Mouse (Mus musculus): ENCODE results near the gene Hes3. TPM values are rescaled to one million over a fixed set of nuclear protein-coding genes. Genes with fewer than 3 reads are reported as not detected.

Gene Hes3
- polyA plus RNA-seq, 1 experiment from 2014 or later: 0.53 TPM

DNA sequence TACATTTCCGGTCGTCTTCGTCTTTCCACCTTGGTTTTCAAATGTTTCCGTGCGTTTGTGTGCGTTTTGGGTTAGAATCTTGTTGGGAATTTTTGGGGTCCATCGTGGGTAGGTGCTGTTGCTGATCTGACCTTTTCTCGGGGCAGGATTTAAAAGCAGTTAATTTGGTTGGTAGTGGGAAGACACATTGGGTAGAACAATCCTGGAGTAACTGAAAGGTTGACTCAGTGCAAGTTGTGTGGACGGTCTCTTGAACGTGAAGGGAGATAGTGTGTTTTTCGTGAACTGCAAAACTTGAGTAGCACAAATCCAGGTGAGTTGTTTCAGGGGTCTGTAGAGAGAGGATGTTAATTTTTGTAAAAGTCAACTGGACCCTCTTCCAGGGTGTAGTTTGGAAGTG lies 35.1 kb upstream of the Hes3 start:
- H3K4me2 ChIP-seq (ENCODE audit: low read depth, low read length, severe bottlenecking): peak overlapping the region; percentile 95
- peak overlapping the region; percentile 90 for H3K9ac ChIP-seq (ENCODE audit: low read length)
- ATAC-seq (replicated peaks; ENCODE audit: low FRiP score) (no peak), DNase-seq (ENCODE audit: low spot score) (no peak)
- H3K9me3 ChIP-seq (ENCODE audit: control insufficient read depth, low read length): no peaks in the 10 kb centered on the region
- no peak overlapping the region for H3K27ac ChIP-seq (ENCODE audit: low read depth, low read length)
- peaks cover 4% of the 10 kb centered on the region; the same call in 1 of the 2 replicates for H3K4me1 ChIP-seq (replicated peaks; ENCODE audit: control insufficient read depth, insufficient read depth, low read length)
- peaks cover 2% of the 10 kb centered on the region; the same call in 1 of the 2 replicates for H3K36me3 ChIP-seq (ENCODE audit: control insufficient read depth, insufficient read depth, low read length)
- WGBS: under 1% methylated on average over 11 of the region's 11 CpGs
- peak overlapping the region; percentile 72 for H3K4me3 ChIP-seq (ENCODE audit: low read depth, low read length)
- H3K27me3 ChIP-seq (ENCODE audit: control insufficient read depth, insufficient read depth, low read length): no peaks in the 10 kb centered on the region

DNA sequence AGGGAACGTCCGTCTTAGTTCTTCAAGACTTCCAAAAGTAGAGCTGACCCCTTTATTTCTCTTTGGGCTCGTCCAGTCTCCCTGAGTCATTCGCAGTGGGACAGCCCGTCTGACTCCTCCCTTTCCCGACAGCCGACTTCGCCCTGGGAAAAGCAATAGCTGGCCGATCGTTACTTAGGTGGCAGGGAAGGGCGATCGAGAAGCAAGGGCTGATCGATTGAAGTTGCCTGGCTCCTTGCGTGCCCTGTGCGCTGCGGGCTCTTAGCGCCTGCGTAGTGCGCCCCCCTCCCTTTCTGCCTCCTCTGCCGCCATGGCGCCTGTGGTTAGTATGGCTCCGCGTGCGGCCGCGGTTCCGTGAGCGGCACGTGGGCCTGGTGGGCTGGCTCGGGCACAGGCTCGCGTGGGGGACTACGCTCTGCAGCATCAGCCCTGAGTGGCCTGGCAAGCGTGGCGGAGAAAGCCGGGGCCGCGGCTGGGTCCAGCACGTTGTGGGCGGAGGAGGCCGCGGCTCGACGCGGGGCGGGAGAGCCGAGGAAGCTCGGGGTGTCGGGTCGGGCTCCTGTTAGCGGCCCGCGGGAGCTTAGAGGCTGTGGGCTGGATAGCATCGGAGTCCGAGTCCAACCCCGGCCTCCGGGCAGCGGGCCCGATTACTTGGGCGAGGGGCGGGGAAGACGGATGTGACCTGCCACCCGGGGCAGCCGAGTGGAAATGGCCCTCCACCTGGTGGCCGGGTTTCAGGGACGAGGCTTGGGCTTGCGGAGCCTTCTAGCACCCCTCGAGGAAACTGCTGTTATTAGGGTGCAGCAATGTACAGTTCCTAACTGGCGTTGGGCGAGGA lies 34.3 kb upstream of the Hes3 start, which contains the start of gene Rpl22:
Gene Rpl22, plus strand, starts transcription at position 169 of the 838 bp plus-strand sequence.
- Histone ChIP-seq H3K4me2 (ENCODE audit: low read depth, low read length, severe bottlenecking) (peak within 1 kb of the TSS; percentile 95), H3K9ac (ENCODE audit: low read length) (peak within 1 kb of the TSS; percentile 90), H3K9me3 (ENCODE audit: control insufficient read depth, low read length) (no peaks in the 10 kb centered on the region), H3K27me3 (ENCODE audit: control insufficient read depth, insufficient read depth, low read length) (no peaks in the 10 kb centered on the region), H3K27ac (ENCODE audit: low read depth, low read length) (no peak within 1 kb of the TSS), H3K4me3 (ENCODE audit: low read depth, low read length) (peak within 1 kb of the TSS; percentile 72), H3K36me3 (ENCODE audit: control insufficient read depth, insufficient read depth, low read length) (peaks cover 2% of the 10 kb centered on the region; the same call in 1 of the 2 replicates), H3K4me1 (replicated peaks; ENCODE audit: control insufficient read depth, insufficient read depth, low read length) (peaks cover 4% of the 10 kb centered on the region; the same call in 1 of the 2 replicates)
- WGBS: under 1% methylated on average over 69 of the region's 70 CpGs
- peak; percentile 94 for DNase-seq (ENCODE audit: low spot score)
- ATAC-seq (replicated peaks; ENCODE audit: low FRiP score): peak; percentile 96

DNA sequence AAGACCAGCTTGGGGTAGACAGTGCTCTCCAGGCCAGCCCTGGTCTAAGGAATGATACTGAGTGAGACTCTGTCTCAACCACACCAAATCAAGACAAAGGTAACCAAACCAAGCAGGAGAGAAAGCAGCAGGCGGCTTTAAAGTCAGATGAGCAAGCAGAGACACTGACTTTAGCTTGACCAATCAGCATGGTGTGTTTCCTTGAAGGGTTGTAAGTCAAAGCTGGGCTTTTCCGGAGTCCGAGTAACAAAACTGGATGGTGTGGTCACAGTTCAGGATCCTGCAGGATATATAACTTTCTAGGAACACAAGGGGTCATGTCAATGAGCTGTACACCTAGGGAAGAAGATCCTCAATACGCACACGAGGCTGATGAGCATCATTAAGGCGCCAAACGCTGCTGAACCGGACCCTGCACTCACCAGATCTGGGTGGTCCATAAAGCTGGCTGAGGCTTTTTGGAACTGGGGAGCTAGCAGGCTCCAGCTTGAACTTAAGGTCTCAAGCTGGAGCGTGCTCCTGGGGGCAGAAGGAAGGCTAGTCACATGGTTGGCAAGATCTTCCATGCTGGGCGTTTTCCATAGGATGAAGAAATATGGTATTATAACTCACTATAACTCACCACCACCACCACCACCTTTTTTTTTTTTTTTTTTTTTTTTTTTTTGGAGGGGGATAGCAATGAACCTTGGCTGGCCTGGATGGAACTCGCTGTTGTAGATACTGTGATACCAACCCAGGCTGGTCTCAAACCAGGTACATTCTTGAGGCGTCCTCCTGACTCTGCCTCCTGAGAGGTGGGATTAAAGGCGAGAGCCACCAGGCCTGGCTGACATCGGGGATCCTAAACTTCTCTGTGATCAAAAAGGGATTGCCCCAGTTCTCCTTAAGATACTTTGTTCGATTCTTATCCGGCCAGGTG lies 33.4 kb upstream of the Hes3 start:
- Histone ChIP-seq H3K4me1 (replicated peaks; ENCODE audit: control insufficient read depth, insufficient read depth, low read length) (peaks cover 4% of the 10 kb centered on the region; the same call in 1 of the 2 replicates), H3K9me3 (ENCODE audit: control insufficient read depth, low read length) (no peaks in the 10 kb centered on the region), H3K36me3 (ENCODE audit: control insufficient read depth, insufficient read depth, low read length) (peaks cover 2% of the 10 kb centered on the region; the same call in 1 of the 2 replicates), H3K27me3 (ENCODE audit: control insufficient read depth, insufficient read depth, low read length) (no peaks in the 10 kb centered on the region), H3K27ac (ENCODE audit: low read depth, low read length) (no peak overlapping the region), H3K4me3 (ENCODE audit: low read depth, low read length) (peak overlapping the region; percentile 72), H3K9ac (ENCODE audit: low read length) (no peak overlapping the region; the same call in 1 of the 2 replicates), H3K4me2 (ENCODE audit: low read depth, low read length, severe bottlenecking) (peak overlapping the region; percentile 19; the same call in 1 of the 2 replicates)
- DNase-seq (ENCODE audit: low spot score): no peak
- ATAC-seq (replicated peaks; ENCODE audit: low FRiP score): peak; percentile 34
- 60% methylated on average over 16 of the region's 16 CpGs for WGBS

DNA sequence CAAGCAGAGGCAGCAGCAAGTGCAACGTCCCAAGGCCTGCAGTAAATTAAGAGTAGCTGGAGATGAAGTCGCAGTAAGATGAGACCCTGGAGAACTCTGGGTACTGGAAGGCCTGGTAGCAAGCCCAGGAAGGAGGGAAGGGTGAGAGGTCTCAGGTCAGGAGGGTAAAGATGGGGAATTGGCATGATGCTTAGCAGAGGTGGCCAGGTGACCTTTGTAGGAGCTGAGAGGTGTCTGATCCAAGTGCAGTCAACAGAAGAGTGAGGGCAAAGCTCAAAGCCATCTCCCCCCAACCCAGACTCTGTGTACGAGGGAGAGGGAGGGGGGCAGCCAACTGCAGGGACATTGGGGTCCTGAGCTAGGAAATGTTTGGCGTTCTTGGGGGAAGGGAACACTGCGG lies 30.0 kb upstream of the Hes3 start:
- 61% methylated on average over 5 of the region's 5 CpGs for WGBS
- ATAC-seq (replicated peaks; ENCODE audit: low FRiP score): no peak
- Histone ChIP-seq H3K27ac (ENCODE audit: low read depth, low read length) (no peak overlapping the region), H3K9me3 (ENCODE audit: control insufficient read depth, low read length) (no peaks in the 10 kb centered on the region), H3K27me3 (ENCODE audit: control insufficient read depth, insufficient read depth, low read length) (peaks cover 19% of the 10 kb centered on the region), H3K4me3 (ENCODE audit: low read depth, low read length) (no peak overlapping the region), H3K36me3 (ENCODE audit: control insufficient read depth, insufficient read depth, low read length) (no peaks in the 10 kb centered on the region), H3K9ac (ENCODE audit: low read length) (no peak overlapping the region), H3K4me1 (replicated peaks; ENCODE audit: control insufficient read depth, insufficient read depth, low read length) (peaks cover under 1% of the 10 kb centered on the region; the same call in 1 of the 2 replicates), H3K4me2 (ENCODE audit: low read depth, low read length, severe bottlenecking) (no peak overlapping the region)
- no peak for DNase-seq (ENCODE audit: low spot score)

DNA sequence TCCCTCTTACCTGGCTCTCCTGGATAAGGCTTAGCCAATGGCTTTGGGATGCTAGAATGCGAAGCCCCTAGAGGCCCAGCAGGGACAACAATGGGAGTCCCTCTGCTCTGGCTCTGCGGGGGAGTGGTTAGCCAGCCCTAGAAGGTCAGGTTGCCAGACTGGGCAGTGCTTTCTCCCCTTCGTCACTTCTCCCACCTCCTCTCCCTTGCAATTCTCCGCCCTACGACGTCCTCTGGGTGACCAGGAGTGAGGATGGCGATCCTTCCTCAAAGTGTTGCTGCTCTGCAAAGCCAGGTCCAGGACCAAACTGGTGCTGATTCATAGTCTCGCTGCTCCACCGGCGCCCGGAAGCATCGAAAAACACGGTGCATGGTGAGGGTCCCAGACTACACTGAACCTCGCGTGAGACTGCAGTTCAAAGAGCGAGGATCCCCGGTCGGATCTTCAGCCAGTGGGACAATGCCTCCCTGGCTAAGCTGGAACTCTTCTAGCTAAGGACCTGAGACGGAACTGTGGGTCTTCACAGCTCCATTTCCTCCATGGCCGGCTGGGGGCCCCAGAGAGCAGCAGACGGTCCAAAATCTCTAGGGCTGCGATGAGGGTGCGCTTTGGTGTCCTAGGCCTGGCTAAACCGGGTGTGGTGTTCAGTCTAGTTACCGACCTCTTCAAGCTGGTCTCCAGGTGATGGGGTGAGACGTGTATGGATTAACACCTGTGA lies 27.2 kb upstream of the Hes3 start, which contains the start of gene Rnf207:
Gene Rnf207, minus strand, starts transcription at position 477 of the 718 bp plus-strand sequence.
- 2% methylated on average over 26 of the region's 26 CpGs for WGBS
- DNase-seq (ENCODE audit: low spot score) (peak; percentile 74), ATAC-seq (replicated peaks; ENCODE audit: low FRiP score) (no peak)
- Histone ChIP-seq H3K9me3 (ENCODE audit: control insufficient read depth, low read length) (no peaks in the 10 kb centered on the region), H3K4me3 (ENCODE audit: low read depth, low read length) (0 out of 2 replicates have a peak within 1 kb of the TSS, but pooled peaks have one; percentile 7), H3K36me3 (ENCODE audit: control insufficient read depth, insufficient read depth, low read length) (no peaks in the 10 kb centered on the region), H3K4me2 (ENCODE audit: low read depth, low read length, severe bottlenecking) (peak within 1 kb of the TSS; percentile 38; the same call in 1 of the 2 replicates), H3K4me1 (replicated peaks; ENCODE audit: control insufficient read depth, insufficient read depth, low read length) (no peaks in the 10 kb centered on the region; the same call in 1 of the 2 replicates), H3K9ac (ENCODE audit: low read length) (peak within 1 kb of the TSS; percentile 41), H3K27me3 (ENCODE audit: control insufficient read depth, insufficient read depth, low read length) (peaks cover 47% of the 10 kb centered on the region), H3K27ac (ENCODE audit: low read depth, low read length) (no peak within 1 kb of the TSS)

DNA sequence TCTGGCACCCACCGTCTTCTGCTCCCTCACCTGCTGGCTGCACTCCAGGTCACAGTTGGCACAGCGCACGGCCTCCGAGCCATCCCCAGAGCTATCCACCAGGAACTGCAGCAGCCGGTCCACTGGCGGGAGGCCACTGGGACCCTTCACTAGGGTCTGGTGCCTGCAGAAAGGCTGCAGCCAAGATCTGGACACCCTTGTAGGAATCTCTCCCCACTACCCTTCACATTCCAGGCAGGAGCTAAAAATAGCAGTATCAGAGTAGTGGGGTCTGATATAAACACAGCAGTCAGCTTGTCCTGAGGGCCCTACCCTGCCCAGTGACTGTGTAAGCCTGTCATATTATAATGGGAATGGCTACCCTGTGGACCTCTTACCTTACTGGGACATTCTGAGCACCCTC lies 26.2 kb upstream of the Hes3 start:
- DNase-seq (ENCODE audit: low spot score): no peak
- H3K9me3 ChIP-seq (ENCODE audit: control insufficient read depth, low read length): no peaks in the 10 kb centered on the region
- H3K27me3 ChIP-seq (ENCODE audit: control insufficient read depth, insufficient read depth, low read length): peaks cover 58% of the 10 kb centered on the region
- no peak overlapping the region for H3K4me3 ChIP-seq (ENCODE audit: low read depth, low read length)
- no peak overlapping the region for H3K27ac ChIP-seq (ENCODE audit: low read depth, low read length)
- ATAC-seq (replicated peaks; ENCODE audit: low FRiP score): no peak
- WGBS: 85% methylated on average over 6 of the region's 6 CpGs
- no peaks in the 10 kb centered on the region for H3K36me3 ChIP-seq (ENCODE audit: control insufficient read depth, insufficient read depth, low read length)
- H3K4me1 ChIP-seq (replicated peaks; ENCODE audit: control insufficient read depth, insufficient read depth, low read length): peaks cover 7% of the 10 kb centered on the region; the same call in 1 of the 2 replicates
- H3K4me2 ChIP-seq (ENCODE audit: low read depth, low read length, severe bottlenecking): no peak overlapping the region
- no peak overlapping the region for H3K9ac ChIP-seq (ENCODE audit: low read length)

DNA sequence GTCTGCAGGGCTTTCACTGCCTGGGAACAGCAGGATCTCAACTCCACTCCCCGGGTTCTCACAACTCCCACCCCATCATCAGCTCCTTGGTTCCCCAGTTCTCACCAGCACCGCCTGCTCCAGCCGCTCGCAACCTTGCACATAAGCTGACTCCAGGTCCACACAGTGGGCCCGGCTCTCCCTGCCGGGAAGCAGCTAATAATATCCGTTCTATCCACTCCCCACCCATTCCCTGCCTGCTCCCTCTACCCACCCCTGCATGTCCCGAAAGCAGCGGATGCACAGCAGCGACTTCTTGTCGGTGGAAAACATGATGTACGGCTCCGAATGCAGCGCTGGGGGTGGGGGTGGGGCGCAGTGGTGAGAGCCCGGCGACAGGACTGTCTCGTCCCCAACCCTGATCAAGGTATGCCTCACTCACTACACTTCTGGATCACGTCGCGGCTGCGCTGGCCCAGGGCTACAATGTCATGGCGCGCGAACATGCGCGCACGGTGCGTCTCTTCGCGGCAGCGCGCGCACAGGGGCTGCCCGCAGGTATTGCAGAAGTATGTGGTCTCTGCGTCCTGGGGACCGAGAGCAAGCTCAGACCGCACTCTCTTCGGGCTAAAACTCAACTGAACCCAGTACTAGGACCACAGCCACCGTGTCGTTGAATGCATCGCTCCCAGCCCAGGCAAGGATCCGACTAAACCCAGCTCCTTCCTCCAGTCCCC lies 24.2 kb upstream of the Hes3 start:
- under 1% methylated on average over 43 of the region's 43 CpGs for WGBS
- no peak overlapping the region for H3K27ac ChIP-seq (ENCODE audit: low read depth, low read length)
- peaks cover 75% of the 10 kb centered on the region for H3K27me3 ChIP-seq (ENCODE audit: control insufficient read depth, insufficient read depth, low read length)
- no peak overlapping the region; the same call in 1 of the 2 replicates for H3K4me3 ChIP-seq (ENCODE audit: low read depth, low read length)
- H3K36me3 ChIP-seq (ENCODE audit: control insufficient read depth, insufficient read depth, low read length): no peaks in the 10 kb centered on the region
- H3K9me3 ChIP-seq (ENCODE audit: control insufficient read depth, low read length): no peaks in the 10 kb centered on the region
- peaks cover 11% of the 10 kb centered on the region; the same call in 1 of the 2 replicates for H3K4me1 ChIP-seq (replicated peaks; ENCODE audit: control insufficient read depth, insufficient read depth, low read length)
- 0 out of 2 replicates have a peak overlapping the region, but pooled peaks have one; percentile 26 for H3K4me2 ChIP-seq (ENCODE audit: low read depth, low read length, severe bottlenecking)
- no peak overlapping the region for H3K9ac ChIP-seq (ENCODE audit: low read length)
- DNase-seq (ENCODE audit: low spot score) (no peak), ATAC-seq (replicated peaks; ENCODE audit: low FRiP score) (no peak)

All from forebrain, embryonic 11.5 days (tissue).